Mouse (Mus musculus): ENCODE measurements around the gene 1110059E24Rik. TPM values are rescaled to one million over a fixed set of nuclear protein-coding genes. Genes with fewer than 3 reads are reported as not detected.

The 1110059E24Rik gene
- polyA plus RNA-seq, 1 experiment from 2014 or later, result 46.3 TPM

GRCm38 (mm10) chr19:21586546-21586945, 66.2 kb downstream of the 1110059E24Rik start:
- Histone ChIP-seq H3K4me3 (replicated peaks; ENCODE audit: low read length) (no peak overlapping the region), H3K9me3 (replicated peaks; ENCODE audit: control insufficient read depth, low read length) (no peaks in the 10 kb centered on the region), H3K9ac (ENCODE audit: low read length) (no peak overlapping the region), H3K4me1 (ENCODE audit: control insufficient read depth, insufficient read depth, low read length) (no peaks in the 10 kb centered on the region), H3K4me2 (ENCODE audit: low read depth, low read length) (no peak overlapping the region), H3K27ac (ENCODE audit: low read length) (no peak overlapping the region), H3K27me3 (ENCODE audit: control insufficient read depth, insufficient read depth, low read length) (no peaks in the 10 kb centered on the region), H3K36me3 (ENCODE audit: control insufficient read depth, insufficient read depth, low read length) (no peaks in the 10 kb centered on the region)
- 96% methylated on average over 1 of the region's 1 CpGs for WGBS
- no peak for ATAC-seq (ENCODE audit: insufficient read depth, low FRiP score)

DNA sequence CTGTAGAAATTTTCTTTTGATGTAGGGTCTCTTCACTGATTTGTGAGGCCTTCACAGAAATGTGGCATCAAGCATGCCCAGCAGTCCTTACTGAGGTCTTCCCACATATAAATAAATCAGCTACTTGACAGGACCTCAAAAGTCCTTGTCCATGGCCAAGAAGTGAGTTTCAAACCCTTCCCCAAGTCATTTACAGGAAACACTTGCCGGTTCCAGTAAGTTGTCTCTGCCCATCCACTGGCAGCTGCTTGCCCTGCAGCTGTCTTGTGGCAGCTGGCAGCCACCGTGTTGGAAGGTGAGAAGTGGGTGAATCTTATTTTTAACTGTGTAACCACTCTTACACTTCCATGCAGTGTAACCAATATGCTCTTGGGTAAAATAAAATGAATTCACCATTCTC, 66.9 kb downstream of the 1110059E24Rik start:
- Histone ChIP-seq H3K9ac (ENCODE audit: low read length) (no peak overlapping the region), H3K4me1 (ENCODE audit: control insufficient read depth, insufficient read depth, low read length) (no peaks in the 10 kb centered on the region), H3K4me3 (replicated peaks; ENCODE audit: low read length) (no peak overlapping the region), H3K9me3 (replicated peaks; ENCODE audit: control insufficient read depth, low read length) (no peaks in the 10 kb centered on the region), H3K4me2 (ENCODE audit: low read depth, low read length) (no peak overlapping the region), H3K36me3 (ENCODE audit: control insufficient read depth, insufficient read depth, low read length) (no peaks in the 10 kb centered on the region), H3K27me3 (ENCODE audit: control insufficient read depth, insufficient read depth, low read length) (no peaks in the 10 kb centered on the region), H3K27ac (ENCODE audit: low read length) (no peak overlapping the region)
- ATAC-seq (ENCODE audit: insufficient read depth, low FRiP score), result no peak
- WGBS, result 84% methylated on average over 2 of the region's 2 CpGs

- no peak overlapping the region for H3K9ac ChIP-seq (ENCODE audit: low read length)
- no peak overlapping the region for H3K4me3 ChIP-seq (replicated peaks; ENCODE audit: low read length)
- no peaks in the 10 kb centered on the region for H3K36me3 ChIP-seq (ENCODE audit: control insufficient read depth, insufficient read depth, low read length)
- ATAC-seq (ENCODE audit: insufficient read depth, low FRiP score), result no peak
- WGBS, result 79% methylated on average over 5 of the region's 5 CpGs
- no peaks in the 10 kb centered on the region for H3K4me1 ChIP-seq (ENCODE audit: control insufficient read depth, insufficient read depth, low read length)
- H3K4me2 ChIP-seq (ENCODE audit: low read depth, low read length), result no peak overlapping the region
- no peaks in the 10 kb centered on the region for H3K27me3 ChIP-seq (ENCODE audit: control insufficient read depth, insufficient read depth, low read length)
- H3K9me3 ChIP-seq (replicated peaks; ENCODE audit: control insufficient read depth, low read length), result no peaks in the 10 kb centered on the region
- no peak overlapping the region for H3K27ac ChIP-seq (ENCODE audit: low read length)
Measured at GRCm38 (mm10) chr19:21583986-21584385, 68.8 kb downstream of the 1110059E24Rik start.

GRCm38 (mm10) chr19:21583523-21583984, 69.2 kb downstream of the 1110059E24Rik start:
- H3K4me3 ChIP-seq (replicated peaks; ENCODE audit: low read length), result no peak overlapping the region
- H3K4me1 ChIP-seq (ENCODE audit: control insufficient read depth, insufficient read depth, low read length), result no peaks in the 10 kb centered on the region
- no peak for ATAC-seq (ENCODE audit: insufficient read depth, low FRiP score)
- H3K4me2 ChIP-seq (ENCODE audit: low read depth, low read length), result no peak overlapping the region
- H3K9ac ChIP-seq (ENCODE audit: low read length), result no peak overlapping the region
- no peak overlapping the region for H3K27ac ChIP-seq (ENCODE audit: low read length)
- H3K27me3 ChIP-seq (ENCODE audit: control insufficient read depth, insufficient read depth, low read length), result no peaks in the 10 kb centered on the region
- 74% methylated on average over 4 of the region's 4 CpGs for WGBS
- no peaks in the 10 kb centered on the region for H3K9me3 ChIP-seq (replicated peaks; ENCODE audit: control insufficient read depth, low read length)
- H3K36me3 ChIP-seq (ENCODE audit: control insufficient read depth, insufficient read depth, low read length), result no peaks in the 10 kb centered on the region

DNA sequence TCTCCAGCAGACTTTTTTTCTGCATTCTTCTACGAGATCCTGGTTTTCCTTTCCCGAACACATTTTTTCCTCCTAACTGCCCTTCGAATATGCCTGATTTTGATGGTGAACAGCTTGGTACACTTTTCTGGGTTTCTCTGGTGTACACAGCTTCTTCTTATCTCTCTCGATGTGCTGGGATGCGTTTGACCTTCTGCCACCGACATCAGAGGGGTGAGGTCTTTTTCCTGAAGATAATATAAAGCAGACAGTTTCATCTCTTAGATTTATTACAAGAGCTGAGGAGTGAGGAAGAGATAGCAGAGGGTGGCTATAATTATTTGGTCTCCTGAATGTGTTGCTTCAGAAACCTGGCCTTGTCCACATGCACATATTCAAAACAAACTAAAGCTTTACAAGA, 71.4 kb downstream of the 1110059E24Rik start:
- H3K4me2 ChIP-seq (ENCODE audit: low read depth, low read length), result no peak overlapping the region
- H3K9ac ChIP-seq (ENCODE audit: low read length), result no peak overlapping the region
- H3K27ac ChIP-seq (ENCODE audit: low read length), result no peak overlapping the region
- no peak for ATAC-seq (ENCODE audit: insufficient read depth, low FRiP score)
- H3K9me3 ChIP-seq (replicated peaks; ENCODE audit: control insufficient read depth, low read length), result no peaks in the 10 kb centered on the region
- H3K4me1 ChIP-seq (ENCODE audit: control insufficient read depth, insufficient read depth, low read length), result no peaks in the 10 kb centered on the region
- no peaks in the 10 kb centered on the region for H3K27me3 ChIP-seq (ENCODE audit: control insufficient read depth, insufficient read depth, low read length)
- H3K36me3 ChIP-seq (ENCODE audit: control insufficient read depth, insufficient read depth, low read length), result no peaks in the 10 kb centered on the region
- 57% methylated on average over 6 of the region's 6 CpGs for WGBS
- no peak overlapping the region for H3K4me3 ChIP-seq (replicated peaks; ENCODE audit: low read length)

GRCm38 (mm10) chr19:21579896-21580295, 72.9 kb downstream of the 1110059E24Rik start:
- ATAC-seq (ENCODE audit: insufficient read depth, low FRiP score), result peak; percentile 17; the same call in 1 of the 2 replicates
- H3K9me3 ChIP-seq (replicated peaks; ENCODE audit: control insufficient read depth, low read length), result no peaks in the 10 kb centered on the region
- H3K27ac ChIP-seq (ENCODE audit: low read length), result no peak overlapping the region
- H3K4me2 ChIP-seq (ENCODE audit: low read depth, low read length), result no peak overlapping the region
- no peaks in the 10 kb centered on the region for H3K36me3 ChIP-seq (ENCODE audit: control insufficient read depth, insufficient read depth, low read length)
- WGBS, result 89% methylated on average over 3 of the region's 3 CpGs
- no peak overlapping the region for H3K4me3 ChIP-seq (replicated peaks; ENCODE audit: low read length)
- H3K27me3 ChIP-seq (ENCODE audit: control insufficient read depth, insufficient read depth, low read length), result no peaks in the 10 kb centered on the region
- H3K9ac ChIP-seq (ENCODE audit: low read length), result no peak overlapping the region
- no peaks in the 10 kb centered on the region for H3K4me1 ChIP-seq (ENCODE audit: control insufficient read depth, insufficient read depth, low read length)

DNA sequence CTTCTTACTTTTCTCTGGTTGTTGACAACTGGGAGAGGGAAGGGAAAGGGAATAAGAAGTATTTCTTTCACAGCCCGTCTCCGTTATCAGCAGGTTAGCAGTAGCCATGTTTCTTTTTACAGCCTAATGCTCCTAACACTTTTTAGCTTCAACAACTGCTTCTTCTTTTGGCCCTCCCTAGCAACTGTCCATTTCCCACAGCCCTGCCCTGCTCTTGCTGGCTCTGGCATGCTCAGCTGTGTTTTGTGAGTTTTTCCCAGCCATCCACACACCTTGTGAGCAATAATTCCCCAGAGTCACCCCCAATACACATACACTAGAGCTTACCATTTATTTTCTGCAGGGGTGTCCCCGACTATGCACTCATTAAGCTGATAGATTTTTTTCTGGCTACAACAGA, 75.3 kb downstream of the 1110059E24Rik start:
- WGBS, result 55% methylated on average over 3 of the region's 3 CpGs
- Histone ChIP-seq H3K27ac (ENCODE audit: low read length) (no peak overlapping the region), H3K9ac (ENCODE audit: low read length) (no peak overlapping the region), H3K4me3 (replicated peaks; ENCODE audit: low read length) (no peak overlapping the region), H3K4me2 (ENCODE audit: low read depth, low read length) (no peak overlapping the region), H3K9me3 (replicated peaks; ENCODE audit: control insufficient read depth, low read length) (no peaks in the 10 kb centered on the region), H3K4me1 (ENCODE audit: control insufficient read depth, insufficient read depth, low read length) (0 out of 2 replicates have a peak, but pooled peaks cover under 1% of the 10 kb centered on the region), H3K36me3 (ENCODE audit: control insufficient read depth, insufficient read depth, low read length) (no peaks in the 10 kb centered on the region), H3K27me3 (ENCODE audit: control insufficient read depth, insufficient read depth, low read length) (no peaks in the 10 kb centered on the region)
- ATAC-seq (ENCODE audit: insufficient read depth, low FRiP score), result no peak

DNA sequence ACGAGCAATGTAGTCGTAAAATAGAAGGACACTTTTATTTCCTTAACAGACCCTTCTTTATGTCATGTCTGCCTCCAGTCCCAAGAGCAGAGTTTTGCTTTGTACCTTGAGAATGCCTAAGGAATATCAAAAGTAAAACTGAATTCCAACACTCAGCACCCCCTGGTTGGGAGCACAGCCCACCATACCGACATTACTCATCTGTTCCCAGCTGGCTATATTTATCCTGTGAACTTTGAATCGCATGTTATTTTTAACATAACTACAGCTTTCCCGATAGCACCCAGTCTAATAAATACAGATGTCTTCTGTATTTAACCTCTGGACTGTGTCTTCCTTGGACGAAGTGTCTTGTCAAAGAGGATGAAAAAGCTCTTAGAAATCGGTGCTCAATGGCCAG, 80.8 kb downstream of the 1110059E24Rik start:
- no peaks in the 10 kb centered on the region for H3K9me3 ChIP-seq (replicated peaks; ENCODE audit: control insufficient read depth, low read length)

GRCm38 (mm10) chr19:21571223-21571980, 81.4 kb downstream of the 1110059E24Rik start:
- Histone ChIP-seq H3K4me3 (replicated peaks; ENCODE audit: low read length) (no peak overlapping the region), H3K27ac (ENCODE audit: low read length) (no peak overlapping the region), H3K9ac (ENCODE audit: low read length) (no peak overlapping the region), H3K27me3 (ENCODE audit: control insufficient read depth, insufficient read depth, low read length) (no peaks in the 10 kb centered on the region), H3K36me3 (ENCODE audit: control insufficient read depth, insufficient read depth, low read length) (no peaks in the 10 kb centered on the region), H3K4me1 (ENCODE audit: control insufficient read depth, insufficient read depth, low read length) (0 out of 2 replicates have a peak, but pooled peaks cover 6% of the 10 kb centered on the region), H3K9me3 (replicated peaks; ENCODE audit: control insufficient read depth, low read length) (no peaks in the 10 kb centered on the region), H3K4me2 (ENCODE audit: low read depth, low read length) (no peak overlapping the region)
- 44% methylated on average over 16 of the region's 16 CpGs for WGBS
- ATAC-seq (ENCODE audit: insufficient read depth, low FRiP score), result no peak

More for the DNA sequence above, 80.8 kb downstream of the 1110059E24Rik start:
- 47% methylated on average over 7 of the region's 7 CpGs for WGBS
- H3K27me3 ChIP-seq (ENCODE audit: control insufficient read depth, insufficient read depth, low read length), result no peaks in the 10 kb centered on the region
- no peak overlapping the region for H3K27ac ChIP-seq (ENCODE audit: low read length)
- 0 out of 2 replicates have a peak overlapping the region, but pooled peaks have one; percentile 4 for H3K4me2 ChIP-seq (ENCODE audit: low read depth, low read length)
- ATAC-seq (ENCODE audit: insufficient read depth, low FRiP score), result no peak
- no peak overlapping the region for H3K4me3 ChIP-seq (replicated peaks; ENCODE audit: low read length)
- no peak overlapping the region for H3K9ac ChIP-seq (ENCODE audit: low read length)
- H3K4me1 ChIP-seq (ENCODE audit: control insufficient read depth, insufficient read depth, low read length), result 0 out of 2 replicates have a peak, but pooled peaks cover 6% of the 10 kb centered on the region
- H3K36me3 ChIP-seq (ENCODE audit: control insufficient read depth, insufficient read depth, low read length), result no peaks in the 10 kb centered on the region
